Mouse (Mus musculus) right cerebral cortex, postnatal 10 days (tissue): ENCODE data around the gene Icam2.
A peak's percentile ranks its signal among the peaks of the same experiment; 100 is the strongest.
"Not testable (repeated sequence)": the region's sequence is repeated elsewhere in the genome, so short reads cannot be mapped to it uniquely, and the experiment has no call there.

ENCODE experiments used
- DNase-seq, 2 experiments: peaks; one replicate each; pipeline ENCODE4 v3.0.0; 2021; ENCODE audit warnings: low spot score in 2 of 2

Icam2 gene

DNA sequence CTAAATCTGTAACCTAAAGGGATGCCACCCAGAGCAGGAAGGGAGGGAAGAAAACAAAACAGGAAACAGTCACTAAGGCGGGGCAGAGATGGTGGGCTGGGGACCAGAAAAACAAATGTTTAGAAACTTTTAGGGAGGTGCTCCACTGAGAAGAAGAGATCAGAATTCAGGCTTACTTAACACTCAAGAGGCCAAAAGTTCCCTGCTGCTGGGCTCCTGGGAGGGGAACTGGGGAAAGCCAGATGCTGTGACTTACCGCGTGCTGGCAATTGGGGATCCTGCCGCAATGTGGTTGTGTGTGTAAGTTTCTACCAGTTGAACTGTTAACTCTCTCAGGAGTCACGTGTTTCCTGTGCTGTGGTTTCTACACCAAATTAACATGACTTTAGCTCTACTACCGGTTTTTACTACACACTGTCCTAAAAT lies at the start of gene Icam2:
Gene Icam2 (minus strand): TSS at position 285 of the 426 bp plus-strand sequence.
- no peak for DNase-seq

DNA sequence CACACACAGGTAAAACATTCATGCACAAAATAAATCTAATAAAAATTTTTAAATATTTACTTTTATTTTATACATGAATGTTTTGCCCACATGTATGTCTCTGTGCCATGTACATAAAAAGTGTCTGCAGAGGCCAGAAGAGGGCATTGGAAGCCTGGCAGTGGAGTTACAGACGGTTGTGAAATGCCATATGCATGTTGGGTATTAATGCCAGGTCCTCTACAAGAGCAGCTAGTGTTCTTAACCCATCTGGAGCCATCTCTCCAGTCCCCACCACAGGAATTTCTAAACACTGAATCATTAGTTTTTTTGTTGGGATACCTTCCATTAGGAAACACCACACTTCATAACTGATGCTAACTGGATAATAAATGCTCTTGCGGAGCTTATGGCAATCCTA lies 49.7 kb upstream of the Icam2 start:
- DNase-seq = no peak

DNA sequence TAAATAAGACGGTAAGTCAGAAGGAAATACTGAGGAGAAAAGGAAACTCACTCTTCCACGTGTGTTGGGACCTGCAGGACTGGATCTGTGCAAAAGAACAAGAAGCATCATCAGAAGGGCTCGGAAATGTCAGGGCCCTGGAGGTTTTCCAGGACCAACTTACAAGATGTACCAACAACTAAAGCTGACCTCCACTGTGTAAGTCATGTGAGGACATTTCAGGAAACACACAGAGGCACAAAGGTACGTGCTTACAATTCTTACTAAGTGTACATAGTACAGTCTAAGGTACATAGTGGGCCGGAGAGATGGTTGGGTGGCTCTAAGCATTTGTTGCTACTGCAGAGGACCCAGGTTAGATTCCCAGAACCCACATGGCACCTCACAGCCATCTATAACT lies 49.2 kb upstream of the Icam2 start:
- no peak for DNase-seq

- no peak for DNase-seq
Observed at GRCm38 (mm10) chr11:106430392-106430791, 42.5 kb upstream of the Icam2 start.

GRCm38 (mm10) chr11:106429689-106430088 lies 41.8 kb upstream of the Icam2 start:
- DNase-seq = no peak

- DNase-seq = no peak
Observed at GRCm38 (mm10) chr11:106428556-106428955, 40.7 kb upstream of the Icam2 start.

DNA sequence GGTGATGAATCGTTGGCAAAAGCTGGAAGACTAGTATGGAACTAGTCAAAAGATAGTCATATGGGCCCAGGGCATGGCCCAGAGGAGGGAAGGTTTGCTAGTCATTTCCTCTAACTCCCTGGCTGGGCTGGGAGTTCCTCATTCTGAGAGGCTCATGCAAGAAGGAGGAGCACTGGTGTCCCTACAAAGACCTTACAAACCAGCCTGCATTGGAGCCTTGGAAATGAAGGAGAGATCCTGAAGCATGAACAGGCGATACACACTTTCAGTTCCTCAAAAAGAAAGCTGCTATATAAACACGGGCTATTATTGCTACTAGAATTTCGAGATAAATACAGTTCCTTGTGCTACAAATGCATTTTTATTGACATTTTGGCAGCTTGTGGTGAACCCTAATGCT lies 40.2 kb upstream of the Icam2 start:
- no peak for DNase-seq

GRCm38 (mm10) chr11:106426447-106426846 lies 38.6 kb upstream of the Icam2 start:
- DNase-seq = no peak

DNA sequence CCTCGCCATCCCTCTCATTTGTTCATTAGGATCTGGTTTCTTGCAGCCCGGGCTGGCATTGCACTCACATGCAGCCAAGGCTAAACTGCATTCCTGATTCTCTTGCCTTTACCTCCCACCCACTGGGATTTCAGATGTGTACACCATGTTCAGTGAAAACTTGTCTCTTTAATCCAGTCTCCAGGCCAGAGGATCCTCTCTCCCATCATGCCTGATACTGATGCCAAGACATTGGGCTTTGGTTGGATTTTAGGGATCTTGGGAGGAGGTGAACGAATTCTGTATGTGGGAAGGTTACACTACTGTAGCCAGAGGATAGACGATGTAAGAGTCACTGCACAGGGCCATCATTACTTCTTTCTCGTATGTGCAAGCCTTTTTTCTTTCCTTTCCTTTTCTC lies 37.3 kb upstream of the Icam2 start:
- DNase-seq = no peak

- no peak for DNase-seq
Observed at GRCm38 (mm10) chr11:106419262-106420102, 31.6 kb upstream of the Icam2 start.

DNA sequence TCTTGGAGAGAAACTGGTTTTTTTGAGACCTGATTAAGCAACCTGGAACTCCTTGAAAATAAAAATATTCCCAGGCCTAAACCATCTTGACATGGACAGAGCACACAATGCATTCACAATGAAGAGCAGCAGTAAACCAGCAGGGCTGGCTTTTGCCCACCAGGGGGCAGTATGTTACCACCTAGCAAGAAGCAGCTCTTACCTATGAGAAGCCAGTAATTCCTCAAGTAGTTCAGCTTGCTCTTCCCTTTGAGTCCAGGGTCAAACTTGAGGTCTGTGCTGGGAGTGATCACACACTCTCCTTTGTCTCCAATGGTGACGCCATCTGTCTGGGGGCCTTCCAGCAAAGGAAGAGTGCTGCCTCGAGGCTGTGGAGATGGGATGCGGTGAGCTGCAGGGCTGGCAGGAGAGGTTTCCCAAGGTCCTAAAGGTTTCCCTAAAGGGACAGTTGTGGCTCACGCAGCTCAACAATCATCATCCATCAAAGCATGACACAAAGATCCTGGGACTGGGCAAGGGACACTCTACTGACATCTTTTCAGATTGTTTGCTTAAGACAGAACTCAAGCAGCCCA lies 30.8 kb upstream of the Icam2 start:
- peak; percentile 84 to 89 for DNase-seq

GRCm38 (mm10) chr11:106417860-106418259 lies 30.0 kb upstream of the Icam2 start:
- DNase-seq = no peak

DNA sequence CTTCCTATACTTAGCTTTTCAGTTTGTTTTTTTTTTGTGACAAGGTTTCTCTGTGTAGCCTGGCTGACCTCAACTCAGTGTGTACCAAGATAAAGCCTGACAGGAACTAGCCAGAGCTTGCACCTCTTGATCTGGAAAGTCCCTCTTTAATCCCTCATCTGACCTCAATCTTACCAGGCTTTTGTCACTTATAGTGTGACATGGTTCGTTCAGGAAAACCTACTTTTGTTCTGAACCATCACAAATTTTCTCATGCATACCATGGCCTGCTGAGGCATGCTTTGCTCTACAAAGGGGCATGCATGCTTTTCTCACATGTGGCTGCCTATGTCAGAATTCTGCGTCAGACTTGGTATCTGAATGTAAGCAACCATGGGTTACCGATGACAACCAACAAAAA lies 28.5 kb upstream of the Icam2 start:
- DNase-seq = no peak

DNA sequence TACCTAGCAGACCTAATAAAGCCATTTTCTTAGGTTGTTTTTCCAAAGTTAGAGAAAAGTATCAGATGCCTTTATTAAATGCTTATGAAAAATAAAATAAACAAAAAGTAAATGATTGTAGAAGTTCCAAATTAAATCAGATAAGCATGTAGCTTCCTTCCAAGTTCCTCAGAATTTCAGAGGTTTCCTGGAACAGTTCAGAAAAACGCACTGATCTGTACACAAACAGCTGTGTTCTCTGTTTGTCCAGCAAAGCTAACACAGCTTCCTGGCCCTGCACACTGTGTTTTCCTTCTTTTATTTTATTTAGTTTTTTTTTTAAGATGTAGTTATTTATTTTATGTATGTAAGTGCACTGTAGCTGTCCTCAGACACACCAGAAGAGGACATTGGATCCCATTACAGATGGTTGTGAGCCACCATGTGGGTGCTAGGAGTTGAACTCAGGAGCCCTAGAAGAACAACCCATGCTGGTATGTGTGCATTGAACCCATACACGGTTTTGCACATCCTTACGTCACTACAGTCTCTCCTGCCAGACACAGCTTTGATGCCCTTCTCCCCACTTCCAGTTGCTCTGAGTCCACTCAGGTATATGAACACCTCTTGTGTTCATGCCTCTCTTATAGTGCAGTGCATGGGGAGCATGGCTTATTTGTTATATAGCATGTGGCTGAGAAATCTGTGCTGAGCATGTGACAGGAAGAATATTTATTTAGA lies 24.9 kb upstream of the Icam2 start:
- no peak for DNase-seq

- no peak for DNase-seq
Observed at GRCm38 (mm10) chr11:106411157-106411556, 23.3 kb upstream of the Icam2 start.

DNA sequence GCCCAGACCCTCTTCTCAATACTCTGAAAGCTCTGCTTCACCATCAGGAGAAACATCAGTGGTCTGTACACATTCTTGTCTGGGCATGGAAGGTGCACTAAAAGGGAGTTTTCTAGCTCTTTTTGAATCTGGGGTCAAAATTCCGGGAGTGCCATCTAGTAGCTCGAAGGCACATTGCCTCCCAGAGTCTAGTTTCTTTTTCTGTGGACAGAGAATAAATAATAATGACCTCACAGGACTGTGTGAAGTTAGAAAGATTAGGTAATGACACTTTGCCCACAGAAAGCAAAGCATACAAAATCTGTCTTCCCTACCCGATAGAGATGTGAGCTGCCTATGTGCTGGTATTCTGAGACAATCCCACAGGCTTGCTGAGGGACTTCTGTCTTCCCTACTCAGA lies 22.6 kb upstream of the Icam2 start:
- no peak for DNase-seq

GRCm38 (mm10) chr11:106410011-106410410 lies 22.1 kb upstream of the Icam2 start:
- DNase-seq = no peak

GRCm38 (mm10) chr11:106398481-106398880 lies 10.6 kb upstream of the Icam2 start:
- no peak for DNase-seq

DNA sequence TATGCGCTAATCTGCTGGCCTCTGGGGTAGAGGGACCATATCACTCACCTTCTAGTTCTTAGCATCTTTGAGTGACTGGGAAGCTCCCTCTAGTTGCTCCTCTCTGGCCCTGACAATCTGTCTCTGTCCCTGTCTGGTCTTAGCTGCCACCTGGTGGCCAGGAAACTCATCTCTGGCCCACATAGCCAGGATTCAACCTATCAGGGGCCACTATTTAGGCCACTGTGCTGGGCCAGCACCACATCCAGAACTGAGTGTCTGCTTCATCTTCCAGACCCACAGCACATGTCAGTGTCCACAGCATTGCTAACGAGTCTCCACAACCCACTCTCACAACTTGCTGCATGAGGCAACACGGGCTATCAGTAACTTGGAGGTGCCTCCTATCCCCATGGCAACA lies 9.8 kb upstream of the Icam2 start:
- no peak for DNase-seq

DNA sequence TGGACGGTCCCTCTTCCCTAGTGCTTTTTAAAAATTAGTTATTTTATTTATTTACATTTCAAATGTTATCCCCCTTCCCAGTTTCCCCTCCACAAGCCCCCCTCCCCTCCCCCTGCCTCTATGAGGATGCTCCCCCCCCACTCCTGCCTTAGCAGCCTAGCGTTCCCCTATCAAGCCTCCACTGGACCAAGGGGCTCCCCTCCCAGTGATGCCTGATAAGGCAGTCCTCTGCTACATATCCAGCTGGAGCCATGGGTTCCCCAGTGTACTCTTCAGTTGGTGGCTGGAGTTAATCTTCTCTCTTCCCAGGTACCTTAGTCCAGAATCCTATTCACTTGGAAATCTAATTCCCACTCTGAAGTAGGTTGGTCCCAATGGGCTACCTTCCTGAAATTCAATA lies 6.2 kb upstream of the Icam2 start:
- not testable (repeated sequence) for DNase-seq

GRCm38 (mm10) chr11:106393331-106393616 lies 5.4 kb upstream of the Icam2 start:
- DNase-seq = no peak

GRCm38 (mm10) chr11:106392597-106393330 lies 4.9 kb upstream of the Icam2 start:
- no peak for DNase-seq
